In genomic region chr1:63088614-63089013, GRCm38 (mm10) we compare ENCODE assay signal across 21 mouse cellular contexts. TPM values are rescaled to one million over a fixed set of nuclear protein-coding genes. Genes with fewer than 3 reads are reported as not detected.
DNase-seq lines count a peak whose midpoint lies in the region; ATAC-seq and TF ChIP-seq lines count a peak whose summit lies in the region.
"Had no signal": no experiment of that assay in that cellular context is flagged by ENCODE, and none has a peak within 500 bp of the region (broad histone marks: within the 10 kb centered on the region; RNA-seq: fewer than 3 reads in every experiment).

No protein-coding gene starts in this region.

- no peak for TF ChIP-seq EP300 in stomach, postnatal 0 days (optimal IDR thresholded peaks at IDR 0.05)

- 0 out of 2 replicates have a peak, but pooled peaks have one; percentile 13 for TF ChIP-seq CTCF in kidney, adult 2 months (conservative IDR thresholded peaks at IDR 0.05; ENCODE audit: insufficient read depth, insufficient read length, low read depth, low read length)
- peak; percentile 30 for TF ChIP-seq CTCF in stomach, postnatal 0 days (IDR thresholded peaks at IDR 0.05; ENCODE audit: low read depth)

- no peak for ATAC-seq in kidney, embryonic 14.5 days (ENCODE audit: low FRiP score, low TSS enrichment)
- no peak for ATAC-seq in stomach, postnatal 0 days (ENCODE audit: low FRiP score, low TSS enrichment)
- ATAC-seq: forebrain, embryonic 15.5 days; intestine, embryonic 15.5 days had no signal

- no peak overlapping the region for H3K27ac ChIP-seq in kidney, adult 2 months (ENCODE audit: insufficient read depth, low read depth, low read length)
- H3K27ac ChIP-seq in kidney, embryonic 14.5 days (ENCODE audit: low read depth, low read length) = no peak overlapping the region
- no peak overlapping the region for H3K27ac ChIP-seq in stomach, postnatal 0 days (replicated peaks)
- H3K27ac ChIP-seq: embryonic facial prominence, embryonic 12.5 days; forebrain, embryonic 15.5 days; hindbrain, embryonic 13.5 days; intestine, embryonic 15.5 days; lung, embryonic 15.5 days had no signal

- WGBS in kidney, adult 2 months = 97% methylated on average over 1 of the region's 1 CpGs
- WGBS in kidney, embryonic 14.5 days = 96% methylated on average over 1 of the region's 1 CpGs
- WGBS in stomach, postnatal 0 days = 93% methylated on average over 1 of the region's 1 CpGs

- H3K4me3 ChIP-seq in kidney, adult 2 months (ENCODE audit: insufficient read depth, low read depth, low read length) = no peak overlapping the region
- no peak overlapping the region for H3K4me3 ChIP-seq in kidney, embryonic 14.5 days (ENCODE audit: low read length)
- no peak overlapping the region for H3K4me3 ChIP-seq in stomach, postnatal 0 days (ENCODE audit: low read depth, low read length)
- H3K4me3 ChIP-seq: embryonic facial prominence, embryonic 12.5 days; forebrain, embryonic 15.5 days; hindbrain, embryonic 13.5 days; intestine, embryonic 15.5 days; lung, embryonic 15.5 days had no signal

- H3K4me1 ChIP-seq in kidney, adult 2 months (ENCODE audit: control insufficient read depth, insufficient read depth, low read length) = no peaks in the 10 kb centered on the region
- no peaks in the 10 kb centered on the region for H3K4me1 ChIP-seq in kidney, embryonic 14.5 days (ENCODE audit: control insufficient read depth, insufficient read depth, low read length)
- no peaks in the 10 kb centered on the region for H3K4me1 ChIP-seq in stomach, postnatal 0 days (replicated peaks; ENCODE audit: control insufficient read depth, insufficient read depth)
- H3K4me1 ChIP-seq: embryonic facial prominence, embryonic 12.5 days; forebrain, embryonic 15.5 days; hindbrain, embryonic 13.5 days; intestine, embryonic 15.5 days; lung, embryonic 15.5 days had no signal

- no peak overlapping the region for H3K4me2 ChIP-seq in kidney, embryonic 14.5 days (replicated peaks; ENCODE audit: low read depth, low read length)
- H3K4me2 ChIP-seq in stomach, postnatal 0 days (replicated peaks; ENCODE audit: low read depth) = no peak overlapping the region
- H3K4me2 ChIP-seq: embryonic facial prominence, embryonic 12.5 days; forebrain, embryonic 15.5 days; hindbrain, embryonic 13.5 days; intestine, embryonic 15.5 days; lung, embryonic 15.5 days had no signal

- no peak overlapping the region for H3K9ac ChIP-seq in kidney, embryonic 14.5 days (ENCODE audit: low read depth, low read length)
- no peak overlapping the region for H3K9ac ChIP-seq in stomach, postnatal 0 days (ENCODE audit: low read length)
- H3K9ac ChIP-seq: embryonic facial prominence, embryonic 12.5 days; forebrain, embryonic 15.5 days; hindbrain, embryonic 13.5 days; intestine, embryonic 15.5 days; lung, embryonic 15.5 days had no signal

- no peaks in the 10 kb centered on the region for H3K9me3 ChIP-seq in kidney, embryonic 14.5 days (ENCODE audit: control insufficient read depth, low read length)
- no peaks in the 10 kb centered on the region for H3K9me3 ChIP-seq in stomach, postnatal 0 days (ENCODE audit: control insufficient read depth, low read length)
- H3K9me3 ChIP-seq: embryonic facial prominence, embryonic 12.5 days; forebrain, embryonic 15.5 days; hindbrain, embryonic 13.5 days; intestine, embryonic 15.5 days; lung, embryonic 15.5 days had no signal

- TF ChIP-seq POLR2A in kidney, adult 2 months (IDR thresholded peaks at IDR 0.05; ENCODE audit: low read depth, low read length) = no peak

- peaks cover 5% of the 10 kb centered on the region for H3K36me3 ChIP-seq in kidney, adult 2 months (ENCODE audit: control insufficient read depth, insufficient read depth, low read length)
- peaks cover 73% of the 10 kb centered on the region for H3K36me3 ChIP-seq in kidney, embryonic 14.5 days (ENCODE audit: control insufficient read depth, insufficient read depth, low read length)
- peaks cover 23% of the 10 kb centered on the region for H3K36me3 ChIP-seq in stomach, postnatal 0 days (ENCODE audit: control insufficient read depth, insufficient read depth, low read length)

- H3K27me3 ChIP-seq in kidney, adult 2 months (replicated peaks; ENCODE audit: control insufficient read depth, insufficient read depth, low read length) = no peaks in the 10 kb centered on the region
- H3K27me3 ChIP-seq in kidney, embryonic 14.5 days (ENCODE audit: control insufficient read depth, insufficient read depth, low read length) = no peaks in the 10 kb centered on the region
- H3K27me3 ChIP-seq in stomach, postnatal 0 days (ENCODE audit: control insufficient read depth, insufficient read depth, low read length) = no peaks in the 10 kb centered on the region
- H3K27me3 ChIP-seq: embryonic facial prominence, embryonic 12.5 days; forebrain, embryonic 15.5 days; hindbrain, embryonic 13.5 days; intestine, embryonic 15.5 days; lung, embryonic 15.5 days had no signal

- no peak for DNase-seq in kidney, adult 2 months
- peak; percentile 10 for DNase-seq in retina, postnatal 1 day
- no peak for DNase-seq in retina, embryonic 14.5 days (ENCODE audit: low spot score)
- peak; percentile 23 for DNase-seq in NIH3T3 (ENCODE audit: low read depth)
- no peak for DNase-seq in stomach, postnatal 0 days (ENCODE audit: low spot score)
- no peak for DNase-seq in c-Kit-positive CD71-positive TER-119-positive erythroid progenitor cells, embryonic 14.5 days (ENCODE audit: low spot score)
- no peak for DNase-seq in spleen, postnatal 4 days (ENCODE audit: low spot score in 2 of 2)
- DNase-seq: adrenal gland, postnatal 10 days; cerebellum, adult 18-20 months; kidney, postnatal 14 days; layer of hippocampus, adult 9-11 months; midbrain, embryonic 14.5 days; right cerebral cortex, adult 18-20 months; spleen, adult 18-20 months; thymus, postnatal 36 days had no signal

RNA-seq across cellular contexts. Expression of gene Ino80d, which starts 25.9 kb away (rescaled TPM):
- polyA plus RNA-seq in kidney, adult 2 months (2012; rRNA removed) = 8.1 and 10.0 TPM in 2 replicates
- 11.5 and 16.5 TPM in 2 replicates for polyA plus RNA-seq in kidney, embryonic 14.5 days (2014; fragmentation: Nextera tagmentation; extraction: Ambion mirVana)
- polyA plus RNA-seq in stomach, postnatal 0 days (2015; fragmentation: Nextera tagmentation; extraction: Ambion mirVana) = 4.3 and 5.9 TPM in 2 replicates

Comparison
In these comparisons a context has a peak if more than half of its experiments do, and no peak if none do; other contexts are left out.
1. DNase-seq: peak in retina, postnatal 1 day (single experiment) and NIH3T3 (single experiment); none in kidney, adult 2 months (single experiment), retina, embryonic 14.5 days (single experiment), stomach, postnatal 0 days (single experiment), c-Kit-positive CD71-positive TER-119-positive erythroid progenitor cells, embryonic 14.5 days (single experiment) and spleen, postnatal 4 days (0 of 2).